Mouse (Mus musculus): ENCODE measurements around the gene Crybg2.
A peak's percentile ranks its signal among the peaks of the same experiment; 100 is the strongest.

Gene Crybg2

GRCm38 (mm10) chr4:134058166-134058715, 2.4 kb upstream of the Crybg2 start:
- no peak for DNase-seq (ENCODE audit: extremely low read depth, low read depth)

- DNase-seq (ENCODE audit: extremely low read depth, low read depth) = no peak
These were observed 1.7 kb upstream of the Crybg2 start for GRCm38 (mm10) chr4:134058908-134059307.

GRCm38 (mm10) chr4:134061166-134061830, 683 bp downstream of the Crybg2 start:
- DNase-seq (ENCODE audit: extremely low read depth, low read depth) = peak; percentile 28

DNA sequence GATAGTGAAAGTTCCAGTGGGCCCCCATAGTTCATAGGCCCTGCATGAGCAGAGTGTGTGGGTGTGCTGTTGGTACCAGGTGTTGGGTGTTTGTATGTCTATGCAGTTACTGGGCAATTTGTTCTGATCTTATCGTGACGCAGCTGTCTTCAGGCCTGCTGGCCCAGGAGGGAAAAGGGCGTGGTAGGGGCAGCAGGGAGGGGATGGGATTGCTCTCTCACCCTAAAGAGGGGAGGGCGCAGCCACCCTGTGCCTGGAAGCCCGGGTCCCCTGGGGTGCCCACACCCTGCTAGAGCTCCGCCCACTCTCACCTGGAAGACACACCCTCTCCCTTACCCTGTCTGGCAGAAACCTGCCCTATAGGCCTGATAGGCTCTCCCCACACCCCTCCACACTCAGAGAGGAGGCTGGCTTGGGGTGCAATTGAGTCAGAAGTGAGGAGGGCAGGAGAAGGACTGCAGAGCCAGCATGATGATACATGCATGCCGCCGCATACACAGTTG, 1.4 kb downstream of the Crybg2 start:
- peak; percentile 21 for DNase-seq (ENCODE audit: extremely low read depth, low read depth)

GRCm38 (mm10) chr4:134062561-134062960, 1.9 kb downstream of the Crybg2 start:
- peak; percentile 6 for DNase-seq (ENCODE audit: extremely low read depth, low read depth)

DNA sequence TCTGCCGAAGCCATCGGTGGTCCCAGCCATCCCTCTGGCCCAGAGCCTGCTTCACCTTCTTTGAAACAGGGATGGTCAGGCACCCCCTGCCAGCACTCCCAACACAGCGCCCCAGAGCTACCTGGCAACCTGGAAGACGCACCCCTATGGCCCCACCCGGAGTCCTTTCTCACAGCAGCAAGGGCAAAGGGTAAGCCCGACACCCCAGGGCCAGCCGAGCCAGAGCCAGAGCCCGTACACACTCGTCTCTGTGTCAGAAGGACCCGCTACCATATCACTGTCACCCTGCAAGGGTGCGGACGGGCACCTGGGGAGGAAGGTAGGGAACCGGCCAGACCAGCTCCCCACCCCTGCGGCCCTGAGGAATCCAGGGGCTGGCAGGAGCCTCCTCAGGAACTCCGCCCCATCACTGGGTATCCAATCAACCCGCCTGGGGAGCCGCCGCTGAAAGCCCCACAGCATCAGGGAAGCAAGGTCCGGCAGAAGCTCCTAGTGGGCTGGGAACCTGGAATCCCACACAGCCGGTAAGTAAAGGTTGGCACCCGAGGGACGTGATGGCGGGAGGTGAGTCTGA, 4.9 kb downstream of the Crybg2 start:
- DNase-seq (ENCODE audit: extremely low read depth, low read depth) = no peak

DNA sequence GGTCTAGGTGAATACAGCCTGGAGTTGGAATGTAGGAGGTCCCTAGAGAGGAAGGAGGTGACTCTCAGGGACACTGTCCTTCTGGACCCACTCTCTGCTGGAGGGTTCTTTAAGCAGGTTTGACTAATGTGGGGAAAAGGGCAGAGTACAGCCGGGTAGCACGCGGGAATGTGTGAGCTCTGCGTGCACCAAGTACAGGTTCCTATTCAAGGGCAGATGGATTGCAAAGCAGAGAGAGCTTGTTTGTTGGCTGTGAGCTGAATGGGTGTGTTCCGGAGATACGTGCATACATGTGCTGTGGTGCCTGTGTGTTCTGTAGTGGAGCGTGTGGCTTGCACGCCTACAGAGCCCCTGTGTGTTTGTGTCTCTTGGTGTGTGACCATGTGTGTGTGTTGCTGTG, 6.8 kb downstream of the Crybg2 start:
- no peak for DNase-seq (ENCODE audit: extremely low read depth, low read depth)

DNA sequence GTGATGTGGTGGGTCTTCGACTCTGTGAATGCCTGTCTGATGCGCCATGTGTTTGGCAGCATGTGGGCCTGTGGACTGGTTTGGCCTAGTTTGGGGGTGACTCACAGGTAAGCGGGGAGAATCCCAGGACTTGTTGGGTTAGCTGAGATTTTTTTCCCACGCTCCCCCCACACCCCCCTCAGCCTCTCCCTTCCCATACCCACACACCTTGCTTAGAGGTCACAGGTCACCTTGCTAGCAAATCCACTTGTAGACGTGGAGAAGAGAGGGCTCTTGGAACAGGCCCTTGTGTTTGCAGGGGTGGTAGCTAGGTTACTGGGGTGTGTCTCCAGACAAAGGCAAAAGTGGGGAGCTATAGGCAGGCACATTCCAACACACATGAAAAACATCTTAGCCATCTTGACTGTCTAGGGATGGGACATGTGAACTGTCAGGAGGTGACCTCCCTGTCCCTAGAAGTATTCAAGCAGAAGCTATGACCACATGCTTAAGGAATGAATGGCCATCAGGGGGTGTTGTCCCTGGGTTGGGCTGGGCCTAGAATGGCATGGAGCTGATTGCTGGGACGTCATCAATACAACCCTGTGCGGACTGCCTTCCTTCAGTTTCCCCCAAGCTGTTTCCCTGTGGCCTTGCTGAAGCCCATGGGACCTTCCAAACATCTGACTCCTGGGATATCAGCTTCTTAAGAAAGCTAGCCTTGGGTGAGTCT, 7.4 kb downstream of the Crybg2 start:
- no peak for DNase-seq (ENCODE audit: extremely low read depth, low read depth)

DNA sequence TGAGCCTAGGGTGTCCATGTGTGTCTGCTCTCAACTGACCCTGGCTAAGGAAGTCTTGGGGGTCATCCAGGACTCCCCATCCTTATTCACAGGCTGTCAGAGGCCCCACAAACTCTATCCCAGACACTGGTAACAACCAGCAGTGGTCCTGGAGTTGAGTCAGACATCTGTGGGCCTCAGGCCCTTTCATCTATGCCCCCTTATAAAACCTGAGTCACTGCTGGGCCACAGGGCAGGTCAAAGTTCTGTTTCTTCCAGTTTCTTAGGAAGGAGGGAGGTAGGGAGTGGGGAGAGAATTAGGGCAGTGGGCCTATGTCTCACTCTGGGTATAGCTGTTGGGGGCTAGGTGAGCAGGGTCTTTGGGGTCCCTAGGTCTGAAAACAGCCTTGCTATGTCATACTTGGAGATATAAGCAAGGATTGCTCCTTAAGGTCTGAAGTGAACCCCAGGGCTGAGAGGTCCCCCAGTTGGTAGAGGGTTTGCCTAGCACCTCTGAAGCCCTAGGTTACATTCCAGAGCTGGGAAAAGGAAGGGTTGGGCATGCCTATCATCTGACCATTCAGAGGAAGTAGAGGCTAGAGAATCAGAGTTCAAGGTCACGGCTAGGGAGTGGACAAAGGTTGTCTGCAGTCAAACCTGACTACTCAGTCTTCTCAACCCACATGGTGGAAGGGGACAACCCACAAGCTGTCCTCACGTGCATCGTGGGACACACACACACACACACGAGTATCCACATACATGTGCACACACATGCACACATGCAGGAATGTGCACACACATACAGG, 8.4 kb downstream of the Crybg2 start:
- no peak for DNase-seq (ENCODE audit: extremely low read depth, low read depth)

DNA sequence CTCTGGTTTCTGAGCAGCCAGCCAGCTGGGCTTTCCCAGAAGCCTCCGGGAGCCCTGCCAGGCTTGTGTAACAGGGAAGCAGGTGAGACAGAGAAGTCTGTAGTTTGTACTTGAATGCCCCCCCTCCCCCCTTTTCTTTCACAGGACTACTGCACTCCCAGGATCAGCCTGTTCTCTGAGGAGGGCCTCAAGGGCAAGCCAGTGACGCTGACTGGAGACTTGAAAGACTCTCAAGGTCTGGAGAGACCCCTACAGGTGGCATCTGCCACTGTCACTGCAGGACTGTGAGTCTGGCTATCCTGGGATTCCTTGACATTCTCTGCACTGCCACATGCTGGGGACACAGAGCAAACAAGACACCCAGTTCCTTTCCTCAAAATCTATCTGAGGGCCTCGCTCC, 18.1 kb downstream of the Crybg2 start:
- no peak for DNase-seq (ENCODE audit: extremely low read depth, low read depth)

DNA sequence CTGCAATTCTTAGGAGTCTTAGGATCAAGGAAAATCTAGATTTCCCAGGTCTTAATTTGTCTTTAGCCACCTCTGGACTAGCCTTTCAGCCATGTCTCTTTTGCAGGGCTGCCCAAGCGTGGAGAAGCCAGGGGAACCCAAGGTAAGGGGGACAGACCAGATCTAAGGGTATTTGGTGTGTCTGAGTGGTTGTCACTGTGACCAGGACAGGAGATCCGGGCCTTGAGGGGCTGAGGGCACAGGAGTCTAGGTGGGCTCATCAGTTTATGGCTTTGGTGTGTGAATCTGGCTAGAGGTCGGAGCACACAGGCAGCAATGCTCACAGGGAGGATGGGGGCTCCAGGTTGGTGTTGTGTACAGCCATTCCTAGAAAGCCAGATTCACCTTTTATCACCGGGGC, 20.1 kb downstream of the Crybg2 start:
- no peak for DNase-seq (ENCODE audit: extremely low read depth, low read depth)

DNA sequence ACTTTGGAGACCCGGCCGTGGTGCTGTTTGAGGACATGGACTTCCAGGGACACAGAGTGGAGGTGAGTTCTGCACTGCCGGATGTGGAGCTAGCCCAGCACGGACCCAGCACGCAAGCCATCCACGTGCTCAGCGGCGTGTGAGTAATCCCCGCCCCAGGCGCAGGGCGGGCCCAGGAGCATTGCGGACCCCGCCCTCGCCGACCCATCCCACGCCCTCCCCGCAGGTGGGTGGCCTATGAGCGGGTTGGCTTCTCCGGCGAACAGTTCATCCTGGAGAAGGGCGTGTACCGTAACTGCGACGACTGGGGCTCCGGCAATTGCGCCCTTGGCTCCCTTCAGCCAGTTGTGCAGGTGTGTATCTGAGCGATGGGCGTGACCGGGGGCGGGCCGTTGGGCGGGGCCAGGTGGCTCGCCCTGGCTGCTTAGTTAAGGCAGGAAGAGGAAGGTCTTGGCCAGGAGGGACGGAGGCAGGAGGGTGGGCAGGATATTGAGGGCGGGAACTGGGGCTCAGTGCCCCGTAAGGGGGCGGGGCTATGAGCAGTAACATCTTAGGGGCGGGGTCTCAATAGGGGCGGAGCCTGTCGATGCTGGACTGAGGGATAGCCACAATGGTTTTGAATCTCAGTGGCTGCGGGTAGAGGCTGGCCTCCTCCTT, 21.2 kb downstream of the Crybg2 start:
- DNase-seq (ENCODE audit: extremely low read depth, low read depth) = peak; percentile 75

DNA sequence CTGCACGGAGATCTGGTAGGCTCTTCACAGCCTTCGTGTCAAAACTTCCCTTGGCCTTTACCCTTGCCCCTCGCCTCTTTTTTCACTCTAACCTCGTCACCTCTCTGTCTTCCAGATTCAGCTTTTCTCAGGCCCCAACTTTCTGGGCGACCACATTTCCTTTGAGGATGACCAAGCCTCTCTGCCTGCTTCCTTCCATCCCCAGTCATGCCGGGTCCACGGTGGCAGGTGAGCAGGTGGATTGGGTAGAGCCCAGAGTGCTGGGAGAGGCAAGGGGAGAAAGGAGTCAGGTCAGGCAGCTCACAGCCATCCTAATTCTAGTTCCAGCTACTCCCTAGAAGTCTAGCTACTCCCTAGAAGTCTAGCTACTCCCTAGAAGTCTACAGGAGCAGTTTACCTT, 21.8 kb downstream of the Crybg2 start:
- DNase-seq (ENCODE audit: extremely low read depth, low read depth) = no peak

- no peak for DNase-seq (ENCODE audit: extremely low read depth, low read depth)
These were observed 24.4 kb downstream of the Crybg2 start for GRCm38 (mm10) chr4:134084999-134085398.

DNA sequence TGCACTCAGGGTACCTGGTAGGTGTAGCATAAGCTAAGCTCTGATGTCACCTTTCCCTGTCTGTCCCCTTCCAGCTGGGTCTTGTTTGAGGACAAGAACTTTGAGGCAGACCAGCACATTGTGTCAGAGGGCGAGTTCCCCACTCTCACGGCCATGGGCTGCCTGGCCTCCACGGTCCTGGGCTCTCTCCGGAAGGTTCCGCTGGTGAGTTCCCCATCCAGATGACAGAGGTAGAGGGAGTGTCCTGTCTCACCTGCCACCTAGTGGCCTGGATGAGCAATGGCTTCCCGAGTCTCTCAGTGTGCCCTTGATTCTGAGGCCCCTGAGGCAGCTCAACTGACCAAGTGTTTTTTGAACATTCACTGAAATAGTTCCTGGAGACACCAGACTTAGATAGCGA, 26.8 kb downstream of the Crybg2 start:
- no peak for DNase-seq (ENCODE audit: extremely low read depth, low read depth)

- DNase-seq (ENCODE audit: extremely low read depth, low read depth) = no peak
These were observed 28.4 kb downstream of the Crybg2 start for GRCm38 (mm10) chr4:134089029-134089428.

DNA sequence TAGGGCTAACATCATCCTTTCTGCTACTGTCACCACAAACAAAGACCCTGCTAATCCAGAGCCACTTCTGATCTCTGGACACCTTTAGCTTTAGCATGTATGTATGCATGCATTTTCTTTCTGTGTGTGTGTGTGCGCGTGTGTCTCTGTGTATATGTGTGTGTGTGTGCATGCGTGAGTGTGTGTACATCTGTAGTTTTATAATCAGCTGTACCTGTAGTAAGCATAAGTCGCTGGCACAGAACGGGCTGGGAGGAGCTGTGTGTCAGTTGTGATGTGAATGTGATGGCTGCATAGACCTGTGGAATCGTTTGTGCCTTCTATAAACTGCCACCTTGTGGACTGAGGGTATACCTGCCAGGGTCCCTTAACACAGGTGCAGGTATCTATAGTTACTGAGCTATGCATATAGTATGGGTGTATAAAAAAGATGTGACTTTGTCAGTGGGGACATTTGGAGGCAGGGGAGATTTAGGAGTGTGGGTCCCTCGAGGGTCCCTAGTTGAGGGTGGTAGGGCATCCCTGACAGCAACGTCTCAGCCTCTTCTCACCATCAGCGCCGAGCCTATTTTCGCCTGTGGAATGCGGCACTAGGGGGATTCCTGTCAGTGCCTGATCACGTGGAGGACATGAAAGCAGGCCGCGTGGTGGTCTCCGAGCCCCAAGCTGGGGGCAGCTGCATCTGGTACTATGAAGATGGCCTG, 30.1 kb downstream of the Crybg2 start:
- DNase-seq (ENCODE audit: extremely low read depth, low read depth) = no peak

GRCm38 (mm10) chr4:134091225-134091529, 30.6 kb downstream of the Crybg2 start:
- DNase-seq (ENCODE audit: extremely low read depth, low read depth) = no peak

- no peak for DNase-seq (ENCODE audit: extremely low read depth, low read depth)
These were observed 32.0 kb downstream of the Crybg2 start for GRCm38 (mm10) chr4:134092382-134093288.
